Mouse (Mus musculus) forebrain, embryonic 16.5 days (tissue): ENCODE measurements around the gene D13Ertd608e. TPM values are rescaled to one million over a fixed set of nuclear protein-coding genes. Genes with fewer than 3 reads are reported as not detected.
"Not testable (repeated sequence)": the region's sequence is repeated elsewhere in the genome, so short reads cannot be mapped to it uniquely, and the experiment has no call there.

Source experiments
- ATAC-seq: fragments of 200-750 bp; cut with Nextera tagmentation; 2 replicates; pipeline ENCODE4 v1.8.0; 2017; ENCODE audit warnings: mild to moderate bottlenecking, moderate library complexity
- H3K27ac ChIP-seq: fragments of 300-500 bp; sonication (generic); 2 replicates; pipeline ENCODE4 v1.5.1; 2014; ENCODE audit warnings: low read length, control low read depth
- H3K27me3 ChIP-seq: fragments of 300-500 bp; sonication (generic); replicated peaks from 2 replicates; pipeline ENCODE4 v1.6.1; 2014; ENCODE audit warnings: low read length; ENCODE audit not compliant: control insufficient read depth, insufficient read depth
- H3K36me3 ChIP-seq: fragments of 300-500 bp; sonication (generic); 2 replicates; pipeline ENCODE4 v1.6.1; 2014; ENCODE audit not compliant: control insufficient read depth, insufficient read depth
- H3K4me1 ChIP-seq: fragments of 300-500 bp; sonication (generic); replicated peaks from 2 replicates; pipeline ENCODE4 v1.6.1; 2014; ENCODE audit warnings: low read length; ENCODE audit not compliant: control insufficient read depth, insufficient read depth
- H3K4me2 ChIP-seq: fragments of 300-500 bp; sonication (generic); 2 replicates; pipeline ENCODE4 v1.6.1; 2014; ENCODE audit warnings: mild to moderate bottlenecking, low read length, control low read depth
- H3K4me3 ChIP-seq: fragments of 300-500 bp; sonication (generic); replicated peaks from 2 replicates; pipeline ENCODE4 v1.5.1; 2014; ENCODE audit warnings: mild to moderate bottlenecking, low read length, control low read depth
- H3K9ac ChIP-seq: fragments of 300-500 bp; sonication (generic); replicated peaks from 2 replicates; pipeline ENCODE4 v1.6.1; 2014; ENCODE audit warnings: low read depth, low read length, control low read depth
- H3K9me3 ChIP-seq: fragments of 300-500 bp; sonication (generic); 2 replicates; pipeline ENCODE4 v1.6.1; 2016; ENCODE audit warnings: low read length; ENCODE audit not compliant: control insufficient read depth
- WGBS: fragments of 180-500 bp; shearing (Covaris S2); extraction: QIAGEN DNeasy Blood & Tissue Kit; methylation state at CpG from one replicate; pipeline ENCODE4 v1.1.7; 2014; 5-methylcytosine and 5-hydroxymethylcytosine counted together
- polyA plus RNA-seq: library from polyadenylated mRNA; unstranded; fragments of >200 nt; fragmentation: Nextera tagmentation; extraction: Ambion mirVana; gene quantifications from 2 replicates; pipeline ENCODE4 v1.2.1, GENCODE M21; 2015

Gene D13Ertd608e
- polyA plus RNA-seq, 1 experiment from 2014 or later, result not detected

DNA sequence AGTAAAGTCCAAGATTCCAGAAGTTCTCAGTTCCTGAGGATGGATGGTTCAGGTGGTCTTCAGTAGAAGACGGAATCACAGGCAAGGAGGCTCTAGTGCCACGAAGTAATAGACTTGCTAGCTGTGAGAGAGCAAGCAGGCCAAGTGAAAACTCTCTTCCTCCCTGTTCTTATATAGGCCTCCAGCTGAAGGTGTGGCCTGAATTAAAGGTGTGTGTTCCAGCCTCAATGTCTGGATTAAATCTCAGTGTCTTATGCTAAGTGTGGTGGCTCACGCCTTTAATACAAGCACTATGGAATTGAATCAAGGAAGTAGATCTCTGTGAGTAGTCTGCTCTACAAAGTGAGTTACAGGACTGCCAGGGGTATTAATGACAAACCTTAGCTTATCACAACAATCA lies 58.9 kb downstream of the D13Ertd608e start, which contains the start of gene Tcstv1:
TSS of gene Tcstv1 (minus strand) at position 101 of the 400 bp plus-strand sequence.
- H3K4me1 ChIP-seq, H3K4me2 ChIP-seq, H3K36me3 ChIP-seq, H3K27me3 ChIP-seq, ATAC-seq, H3K9ac ChIP-seq, H3K9me3 ChIP-seq, H3K4me3 ChIP-seq, H3K27ac ChIP-seq: not testable (repeated sequence)
- 77% methylated on average over 3 of the region's 3 CpGs for WGBS

Other genes starting within 250 kb of the D13Ertd608e start
- gene Ccl28, start 212.2 kb upstream of the D13Ertd608e start, polyA plus RNA-seq, result 0.10 and 0.13 TPM in 2 replicates
- 461 and 470 TPM in 2 replicates for gene Hmgcs1, start 145.6 kb upstream of the D13Ertd608e start, polyA plus RNA-seq
- 7.4 and 8.0 TPM in 2 replicates for gene Nim1k, start 80.1 kb upstream of the D13Ertd608e start, polyA plus RNA-seq
- gene Zfp131, start 45.1 kb upstream of the D13Ertd608e start, polyA plus RNA-seq, result 41.8 and 42.7 TPM in 2 replicates
- not detected in 2 replicates for gene AF067063, start 5.8 kb upstream of the D13Ertd608e start, polyA plus RNA-seq
- gene Tcstv1, start 58.8 kb downstream of the D13Ertd608e start, polyA plus RNA-seq, result not detected in 2 replicates
- gene Gm21761, start 93.3 kb downstream of the D13Ertd608e start, polyA plus RNA-seq, result not detected in 2 replicates
- gene B020031M17Rik, start 114.8 kb downstream of the D13Ertd608e start, polyA plus RNA-seq, result not detected in 2 replicates
- not detected in 2 replicates for gene Gm36079, start 191.0 kb downstream of the D13Ertd608e start, polyA plus RNA-seq
- gene Gm21188, start 216.2 kb downstream of the D13Ertd608e start, polyA plus RNA-seq, result not detected in 2 replicates